Mouse (Mus musculus) midbrain, embryonic 16.5 days (tissue): ENCODE results near the gene Ccr10. TPM values are rescaled to one million over a fixed set of nuclear protein-coding genes. Genes with fewer than 3 reads are reported as not detected.

Source experiments
- ATAC-seq: fragments of 200-750 bp; cut with Nextera tagmentation; 2 replicates; pipeline ENCODE4 v1.8.0; 2017; ENCODE audit warnings: moderate TSS enrichment
- H3K27ac ChIP-seq: fragments of 300-500 bp; sonication (generic); 2 replicates; pipeline ENCODE4 v1.5.1; 2014; ENCODE audit warnings: mild to moderate bottlenecking, low read length, mixed read lengths
- H3K27me3 ChIP-seq: fragments of 300-500 bp; sonication (generic); 2 replicates; pipeline ENCODE4 v1.6.1; 2014; ENCODE audit warnings: low read depth, low read length, mixed read lengths; ENCODE audit not compliant: control insufficient read depth, insufficient read depth
- H3K36me3 ChIP-seq: fragments of 300-500 bp; sonication (generic); 2 replicates; pipeline ENCODE4 v1.6.1; 2014; ENCODE audit warnings: mild to moderate bottlenecking, low read length, moderate library complexity, mixed read lengths; ENCODE audit not compliant: control insufficient read depth, insufficient read depth
- H3K4me1 ChIP-seq: fragments of 300-500 bp; sonication (generic); 2 replicates; pipeline ENCODE4 v1.6.1; 2014; ENCODE audit warnings: mild to moderate bottlenecking, low read length, mixed read lengths; ENCODE audit not compliant: control insufficient read depth, insufficient read depth
- H3K4me2 ChIP-seq: fragments of 300-500 bp; sonication (generic); 2 replicates; pipeline ENCODE4 v1.6.1; 2014; ENCODE audit warnings: mild to moderate bottlenecking, low read length, mixed read lengths
- H3K4me3 ChIP-seq: fragments of 300-500 bp; sonication (generic); 2 replicates; pipeline ENCODE4 v1.5.1; 2014; ENCODE audit warnings: low read depth, mild to moderate bottlenecking, low read length, moderate library complexity, mixed read lengths
- H3K9ac ChIP-seq: fragments of 300-500 bp; sonication (generic); 2 replicates; pipeline ENCODE4 v1.6.1; 2014; ENCODE audit warnings: low read depth, low read length, mixed read lengths
- H3K9me3 ChIP-seq: fragments of 300-500 bp; sonication (generic); replicated peaks from 2 replicates; pipeline ENCODE4 v1.6.1; 2014; ENCODE audit warnings: mild to moderate bottlenecking, low read length, mixed read lengths; ENCODE audit not compliant: control insufficient read depth, poor library complexity, severe bottlenecking
- WGBS: fragments of 180-500 bp; shearing (Covaris S2); extraction: QIAGEN DNeasy Blood & Tissue Kit; methylation state at CpG from one replicate; pipeline ENCODE4 v1.1.7; 2014; 5-methylcytosine and 5-hydroxymethylcytosine counted together
- polyA plus RNA-seq: library from polyadenylated mRNA; unstranded; fragments of >200 nt; fragmentation: Nextera tagmentation; extraction: Ambion mirVana; gene quantifications from 2 replicates; pipeline ENCODE4 v1.2.1, GENCODE M21; 2015

Gene Ccr10
- polyA plus RNA-seq, 1 experiment from 2014 or later = 0.62 TPM

DNA sequence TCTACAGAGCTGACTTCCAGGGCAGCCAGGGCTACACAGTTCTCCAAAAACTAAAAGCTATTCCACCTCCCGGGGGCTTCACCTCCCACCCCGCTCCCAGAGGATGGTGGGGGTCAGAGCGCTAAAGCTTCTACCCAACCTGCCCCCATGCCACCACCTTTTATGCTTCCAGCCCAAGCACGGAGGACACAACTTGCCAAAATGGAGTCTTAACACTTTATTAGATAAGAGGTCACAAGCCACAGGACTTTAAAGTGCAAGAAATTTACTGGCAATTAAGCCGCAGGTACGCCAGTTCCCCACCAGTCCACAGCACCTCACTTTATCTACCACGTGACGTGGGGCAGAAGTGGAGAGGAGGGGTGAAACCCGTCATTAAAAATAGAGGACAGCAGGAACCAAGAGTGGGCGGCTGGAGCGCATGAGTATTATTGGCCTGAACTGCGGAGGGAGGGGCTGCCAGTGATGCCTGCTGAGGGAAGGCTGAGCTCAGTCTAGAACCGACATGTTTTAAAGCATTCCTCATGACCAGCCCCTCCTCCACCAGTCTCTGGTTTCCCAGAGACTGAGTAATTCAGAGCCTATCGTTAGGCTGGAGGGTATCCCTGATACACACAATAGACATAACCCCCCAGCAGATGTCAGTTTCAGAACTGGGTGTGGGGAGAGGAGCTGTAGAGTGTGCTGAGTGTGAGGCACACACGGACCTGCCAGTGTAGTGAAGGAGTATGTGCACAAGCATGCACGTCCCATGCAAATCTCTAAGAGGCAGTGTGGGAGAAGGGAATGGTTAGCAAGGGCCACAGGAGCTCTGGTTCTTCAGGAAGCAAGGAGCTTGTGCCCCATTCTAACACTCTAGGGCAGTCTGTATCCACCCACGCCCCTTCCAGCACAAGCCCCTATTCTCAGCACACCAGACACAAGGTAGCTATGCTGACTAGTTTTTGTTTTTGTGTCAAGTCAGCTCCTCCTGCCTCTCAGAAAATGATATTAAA lies 16.0 kb upstream of the Ccr10 start:
- Histone ChIP-seq H3K4me3 (no peak overlapping the region), H3K9ac (no peak overlapping the region), H3K36me3 (0 out of 2 replicates have a peak, but pooled peaks cover 2% of the 10 kb centered on the region), H3K27me3 (no peaks in the 10 kb centered on the region), H3K4me1 (peaks cover 5% of the 10 kb centered on the region), H3K4me2 (no peak overlapping the region), H3K9me3 (no peaks in the 10 kb centered on the region), H3K27ac (no peak overlapping the region)
- no peak for ATAC-seq
- WGBS = 50% methylated on average over 17 of the region's 17 CpGs

DNA sequence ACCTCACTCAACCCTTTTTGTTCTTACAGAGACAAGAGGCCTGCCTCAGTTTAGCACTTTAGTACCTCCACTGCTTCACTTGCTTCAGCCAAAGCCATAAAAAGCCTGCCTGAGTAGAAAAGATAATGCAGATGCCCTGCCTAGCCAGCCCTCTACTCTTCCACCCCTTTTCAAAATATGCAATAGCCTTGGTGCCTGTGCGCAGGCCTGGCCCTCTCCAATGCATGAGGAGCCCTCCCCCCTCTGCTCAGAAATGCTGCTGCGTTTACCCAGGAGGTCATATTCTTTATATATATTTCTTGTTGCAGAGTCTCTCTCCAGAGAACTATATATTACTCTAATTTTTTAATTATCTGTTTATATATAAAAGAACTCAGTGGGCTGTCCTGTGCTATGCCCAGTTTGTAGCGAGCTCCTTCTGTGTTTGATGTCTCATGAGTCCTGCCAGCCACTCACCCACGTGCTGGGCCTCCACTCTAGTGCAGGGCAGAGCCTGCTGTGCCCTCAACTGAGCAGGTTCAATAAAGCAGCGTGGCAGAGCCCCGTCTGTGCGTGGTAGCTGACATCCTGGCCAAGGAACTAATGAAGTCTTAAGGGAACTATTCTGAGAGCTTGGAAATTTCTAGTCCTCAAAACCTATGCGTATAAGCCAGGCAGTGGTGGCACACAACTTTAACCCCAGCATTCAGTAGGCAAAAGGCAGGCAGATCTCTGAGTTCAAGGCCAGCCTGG lies 15.1 kb upstream of the Ccr10 start:
- H3K27me3 ChIP-seq = no peaks in the 10 kb centered on the region
- no peaks in the 10 kb centered on the region for H3K9me3 ChIP-seq
- H3K4me1 ChIP-seq = peaks cover 5% of the 10 kb centered on the region
- ATAC-seq = no peak
- WGBS = 36% methylated on average over 8 of the region's 8 CpGs
- peak overlapping the region; percentile 35 for H3K27ac ChIP-seq
- H3K4me2 ChIP-seq = no peak overlapping the region
- 0 out of 2 replicates have a peak, but pooled peaks cover 2% of the 10 kb centered on the region for H3K36me3 ChIP-seq
- H3K9ac ChIP-seq = no peak overlapping the region
- H3K4me3 ChIP-seq = no peak overlapping the region

DNA sequence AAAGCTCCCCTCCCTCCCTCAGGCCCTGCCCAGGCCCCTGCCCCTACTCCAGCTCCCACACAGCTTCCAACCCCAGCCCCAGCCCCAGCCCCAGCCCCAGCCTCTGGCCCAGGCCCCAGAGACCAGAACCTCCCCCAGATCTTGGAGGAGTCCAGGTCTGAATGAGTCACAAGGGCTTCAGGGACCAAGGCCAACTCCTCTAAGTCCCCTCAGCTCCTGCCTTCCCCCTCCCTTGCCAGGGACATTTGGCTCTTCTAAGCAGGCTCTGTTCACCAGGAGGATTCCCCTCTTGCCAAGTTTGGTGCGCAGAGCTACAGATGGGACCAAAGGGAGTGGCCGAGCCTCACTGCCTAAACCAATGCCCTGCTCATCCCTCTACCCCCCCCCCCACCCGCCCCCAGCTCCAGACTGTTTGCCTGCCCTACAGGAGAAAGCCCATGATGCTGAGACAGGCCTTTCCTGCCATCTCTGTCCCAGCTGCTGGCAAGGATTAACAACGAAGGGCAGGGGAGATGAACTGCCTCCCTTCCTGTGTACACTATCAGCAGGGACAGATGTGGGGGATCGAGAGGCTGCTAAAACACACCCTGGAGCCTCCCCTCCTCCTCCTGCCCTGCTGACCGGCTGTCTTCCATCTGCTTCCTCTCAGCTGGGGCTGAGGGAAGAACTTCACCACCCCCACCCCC lies 14.4 kb upstream of the Ccr10 start:
- peaks cover 5% of the 10 kb centered on the region for H3K4me1 ChIP-seq
- 0 out of 2 replicates have a peak, but pooled peaks cover 4% of the 10 kb centered on the region for H3K36me3 ChIP-seq
- peak; percentile 64 for ATAC-seq
- no peak overlapping the region for H3K4me2 ChIP-seq
- H3K9me3 ChIP-seq = no peaks in the 10 kb centered on the region
- H3K27ac ChIP-seq = peak overlapping the region; percentile 35
- H3K9ac ChIP-seq = no peak overlapping the region
- H3K4me3 ChIP-seq = no peak overlapping the region
- no peaks in the 10 kb centered on the region for H3K27me3 ChIP-seq
- WGBS = 3% methylated on average over 4 of the region's 6 CpGs

DNA sequence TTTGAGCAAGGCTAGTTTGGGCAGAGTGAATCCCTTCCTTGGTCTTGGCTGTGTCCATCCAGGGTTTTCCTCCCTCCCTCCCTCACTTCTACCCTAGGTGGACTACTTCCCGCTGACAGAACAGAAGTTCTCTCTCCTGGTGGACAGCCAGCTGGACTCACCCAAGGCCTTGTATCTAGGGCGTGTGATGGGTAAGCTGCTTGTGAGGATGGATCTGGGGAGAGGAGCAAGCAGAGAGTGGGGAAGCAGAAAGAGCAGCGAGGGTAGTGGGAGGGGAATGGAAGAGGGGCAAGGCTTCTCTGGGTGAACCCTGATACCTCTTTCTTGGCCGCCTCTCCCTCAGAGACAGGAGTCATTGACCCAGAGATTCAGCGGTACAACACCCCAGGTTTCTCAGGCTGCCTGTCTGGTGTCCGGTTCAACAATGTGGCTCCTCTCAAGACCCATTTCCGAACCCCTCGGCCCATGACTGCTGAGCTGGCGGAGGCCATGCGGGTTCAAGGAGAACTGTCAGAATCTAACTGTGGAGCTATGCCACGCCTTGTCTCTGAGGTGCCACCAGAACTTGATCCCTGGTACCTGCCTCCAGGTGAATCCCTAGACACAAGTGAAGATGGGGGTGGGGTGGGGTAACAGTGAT lies 13.0 kb upstream of the Ccr10 start:
- Histone ChIP-seq H3K9ac (no peak overlapping the region), H3K27me3 (no peaks in the 10 kb centered on the region), H3K27ac (no peak overlapping the region), H3K4me3 (no peak overlapping the region), H3K4me2 (no peak overlapping the region), H3K36me3 (0 out of 2 replicates have a peak, but pooled peaks cover 4% of the 10 kb centered on the region), H3K4me1 (peaks cover 5% of the 10 kb centered on the region), H3K9me3 (no peaks in the 10 kb centered on the region)
- ATAC-seq = no peak
- 81% methylated on average over 11 of the region's 11 CpGs for WGBS

DNA sequence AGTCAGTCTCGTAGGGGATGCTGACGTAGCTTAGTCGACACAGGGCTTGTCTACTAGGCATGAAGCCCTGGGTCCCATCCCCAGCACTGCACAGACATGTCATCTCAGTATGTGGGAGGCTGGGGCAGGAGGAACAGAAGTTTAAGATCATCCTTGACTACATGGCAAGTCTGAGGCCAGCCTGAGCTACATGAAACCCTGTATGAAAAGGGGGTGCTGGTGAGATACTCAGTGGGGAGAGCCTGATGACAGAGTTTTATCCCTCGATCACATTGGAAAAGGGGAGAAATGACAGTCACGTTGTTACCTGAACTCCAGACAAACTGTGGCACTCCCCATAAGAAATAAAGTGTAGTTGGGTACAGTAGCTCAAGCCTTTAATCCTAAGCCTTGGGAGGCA lies 12.3 kb upstream of the Ccr10 start:
- no peaks in the 10 kb centered on the region for H3K9me3 ChIP-seq
- H3K4me1 ChIP-seq = peaks cover 5% of the 10 kb centered on the region
- ATAC-seq = no peak
- 0 out of 2 replicates have a peak, but pooled peaks cover 6% of the 10 kb centered on the region for H3K36me3 ChIP-seq
- 91% methylated on average over 5 of the region's 5 CpGs for WGBS
- no peak overlapping the region for H3K27ac ChIP-seq
- no peaks in the 10 kb centered on the region for H3K27me3 ChIP-seq
- H3K9ac ChIP-seq = no peak overlapping the region
- H3K4me3 ChIP-seq = no peak overlapping the region
- H3K4me2 ChIP-seq = no peak overlapping the region

GRCm38 (mm10) chr11:101186526-101187247 lies 11.4 kb upstream of the Ccr10 start:
- Histone ChIP-seq H3K27ac (no peak overlapping the region), H3K4me1 (peaks cover 5% of the 10 kb centered on the region), H3K9ac (no peak overlapping the region), H3K4me3 (no peak overlapping the region), H3K27me3 (no peaks in the 10 kb centered on the region), H3K36me3 (0 out of 2 replicates have a peak, but pooled peaks cover 6% of the 10 kb centered on the region), H3K4me2 (no peak overlapping the region), H3K9me3 (no peaks in the 10 kb centered on the region)
- WGBS = 82% methylated on average over 27 of the region's 27 CpGs
- no peak for ATAC-seq

- Histone ChIP-seq H3K4me1 (peaks cover 5% of the 10 kb centered on the region), H3K36me3 (0 out of 2 replicates have a peak, but pooled peaks cover 6% of the 10 kb centered on the region), H3K4me2 (no peak overlapping the region), H3K27ac (no peak overlapping the region), H3K9me3 (no peaks in the 10 kb centered on the region), H3K27me3 (no peaks in the 10 kb centered on the region), H3K4me3 (no peak overlapping the region), H3K9ac (no peak overlapping the region)
- WGBS = 92% methylated on average over 4 of the region's 4 CpGs
- no peak for ATAC-seq
Observed at GRCm38 (mm10) chr11:101185441-101185840, 10.2 kb upstream of the Ccr10 start.

- Histone ChIP-seq H3K9ac (no peak overlapping the region), H3K9me3 (no peaks in the 10 kb centered on the region), H3K4me1 (peaks cover 5% of the 10 kb centered on the region), H3K27ac (no peak overlapping the region), H3K36me3 (0 out of 2 replicates have a peak, but pooled peaks cover 6% of the 10 kb centered on the region), H3K27me3 (no peaks in the 10 kb centered on the region), H3K4me3 (no peak overlapping the region), H3K4me2 (no peak overlapping the region)
- WGBS = 85% methylated on average over 12 of the region's 12 CpGs
- no peak for ATAC-seq
Observed at GRCm38 (mm10) chr11:101184984-101185383, 9.7 kb upstream of the Ccr10 start.
